Mouse (Mus musculus) liver, adult 2 months (tissue): Measurements from ENCODE around the gene Epas1. TPM values are rescaled to one million over a fixed set of nuclear protein-coding genes. Genes with fewer than 3 reads are reported as not detected.

Experiments used
- DNase-seq: peaks from one replicate; pipeline ENCODE4 v3.0.0-alpha.2; 2011; ENCODE audit warnings: low read depth, low spot score; ENCODE audit errors: extremely low read depth
- H3K27ac ChIP-seq: fragments of 200-500 bp; replicated peaks from 2 replicates; pipeline ENCODE4 v1.5.1; 2012; ENCODE audit warnings: low read depth, mild to moderate bottlenecking, control low read depth, inconsistent platforms, low read length; ENCODE audit not compliant: insufficient read depth
- H3K27me3 ChIP-seq: fragments of 200-500 bp; 2 replicates; pipeline ENCODE4 v1.6.1; 2012; ENCODE audit warnings: mild to moderate bottlenecking, moderate library complexity, low read length, inconsistent platforms; ENCODE audit not compliant: control insufficient read depth, insufficient read depth
- H3K36me3 ChIP-seq: fragments of 200-500 bp; 2 replicates; pipeline ENCODE4 v1.6.1; 2012; ENCODE audit warnings: low read length, inconsistent platforms; ENCODE audit not compliant: control insufficient read depth, insufficient read depth
- H3K4me1 ChIP-seq: fragments of 200-500 bp; 2 replicates; pipeline ENCODE4 v1.6.1; 2011; ENCODE audit warnings: low read length; ENCODE audit not compliant: control insufficient read depth, insufficient read depth
- H3K4me3 ChIP-seq: fragments of 200-500 bp; 2 replicates; pipeline ENCODE4 v1.5.1; 2011; ENCODE audit warnings: low read depth, mild to moderate bottlenecking, control low read depth, low read length, moderate library complexity; ENCODE audit not compliant: insufficient read depth
- H3K79me2 ChIP-seq: fragments of 200-500 bp; 2 replicates; pipeline ENCODE4 v1.6.1; 2012; ENCODE audit warnings: inconsistent platforms, mild to moderate bottlenecking, low read length, moderate library complexity; ENCODE audit not compliant: control insufficient read depth, insufficient read depth
- H3K9ac ChIP-seq: fragments of 200-500 bp; 2 replicates; pipeline ENCODE4 v1.6.1; 2012; ENCODE audit warnings: low read depth, mild to moderate bottlenecking, control low read depth, inconsistent platforms, low read length
- CTCF ChIP-seq: fragments of 200-500 bp; IDR thresholded peaks from 2 replicates; pipeline ENCODE4 v1.5.1; 2011; ENCODE audit warnings: low read depth, low read length, control low read depth
- POLR2A ChIP-seq: fragments of 200-500 bp; IDR thresholded peaks from 2 replicates; pipeline ENCODE4 v1.6.1; 2011; ENCODE audit warnings: low read length, control low read depth; ENCODE audit not compliant: insufficient read depth; ENCODE audit errors: extremely low read depth
- WGBS: fragments of 180-500 bp; shearing (Covaris S2); methylation state at CpG from one replicate; pipeline ENCODE4 v1.1.7; 2018; 5-methylcytosine and 5-hydroxymethylcytosine counted together
- polyA plus RNA-seq: library from polyadenylated mRNA; depleted of rRNA; stranded (reverse); fragments of >200 nt; gene quantifications from 2 replicates; pipeline ENCODE4 v1.2.3, GENCODE M21; 2012
- total RNA-seq: library from RNA; depleted of rRNA; stranded (reverse); fragments of >200 nt; gene quantifications from 2 replicates; pipeline ENCODE4 v1.2.3, GENCODE M21; 2014

Epas1 gene
- total and polyA plus RNA-seq, 2 experiments, result 34.8 to 41.3 TPM

DNA sequence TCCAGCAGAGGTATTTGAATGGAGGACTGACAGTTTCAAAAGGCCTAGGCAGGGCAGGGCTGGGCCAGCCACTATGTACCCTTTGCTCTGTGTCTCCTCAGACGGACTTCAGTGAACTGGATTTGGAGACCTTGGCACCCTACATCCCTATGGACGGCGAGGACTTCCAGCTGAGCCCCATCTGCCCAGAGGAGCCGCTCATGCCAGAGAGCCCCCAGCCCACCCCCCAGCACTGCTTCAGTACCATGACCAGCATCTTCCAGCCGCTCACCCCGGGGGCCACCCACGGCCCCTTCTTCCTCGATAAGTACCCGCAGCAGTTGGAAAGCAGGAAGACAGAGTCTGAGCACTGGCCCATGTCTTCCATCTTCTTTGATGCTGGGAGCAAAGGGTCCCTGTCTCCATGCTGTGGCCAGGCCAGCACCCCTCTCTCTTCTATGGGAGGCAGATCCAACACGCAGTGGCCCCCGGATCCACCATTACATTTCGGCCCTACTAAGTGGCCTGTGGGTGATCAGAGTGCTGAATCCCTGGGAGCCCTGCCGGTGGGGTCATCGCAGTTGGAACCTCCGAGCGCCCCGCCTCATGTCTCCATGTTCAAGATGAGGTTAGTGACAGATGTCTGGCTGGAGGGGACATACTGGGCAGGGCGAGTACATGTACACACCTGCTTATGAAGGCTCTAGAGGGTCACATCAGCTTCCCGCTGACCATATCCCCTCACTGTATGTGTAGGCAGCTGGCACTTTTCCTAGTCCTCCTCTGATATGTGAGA, 74.1 kb downstream of the Epas1 start:
- no peaks in the 10 kb centered on the region for H3K79me2 ChIP-seq
- peaks cover 68% of the 10 kb centered on the region for H3K36me3 ChIP-seq
- WGBS, result 97% methylated on average over 19 of the region's 19 CpGs
- no peak for DNase-seq
- no peaks in the 10 kb centered on the region for H3K4me1 ChIP-seq
- no peaks in the 10 kb centered on the region for H3K27me3 ChIP-seq
- no peak overlapping the region for H3K27ac ChIP-seq
- no peak overlapping the region for H3K4me3 ChIP-seq
- no peak overlapping the region for H3K9ac ChIP-seq
- TF ChIP-seq CTCF (no peak), POLR2A (no peak)

GRCm38 (mm10) chr17:86828500-86828899, 75.0 kb downstream of the Epas1 start:
- peaks cover 69% of the 10 kb centered on the region for H3K36me3 ChIP-seq
- no peak overlapping the region for H3K4me3 ChIP-seq
- DNase-seq, result no peak
- no peaks in the 10 kb centered on the region for H3K4me1 ChIP-seq
- H3K79me2 ChIP-seq, result no peaks in the 10 kb centered on the region
- no peak overlapping the region for H3K27ac ChIP-seq
- no peak overlapping the region for H3K9ac ChIP-seq
- no peaks in the 10 kb centered on the region for H3K27me3 ChIP-seq
- WGBS, result 95% methylated on average over 11 of the region's 11 CpGs
- no peak for TF ChIP-seq CTCF
- TF ChIP-seq POLR2A, result no peak

GRCm38 (mm10) chr17:86829383-86830175, 76.1 kb downstream of the Epas1 start:
- H3K27ac ChIP-seq, result no peak overlapping the region
- no peaks in the 10 kb centered on the region for H3K27me3 ChIP-seq
- H3K9ac ChIP-seq, result no peak overlapping the region
- DNase-seq, result no peak
- peaks cover 60% of the 10 kb centered on the region for H3K36me3 ChIP-seq
- TF ChIP-seq CTCF (no peak), POLR2A (no peak)
- no peaks in the 10 kb centered on the region for H3K79me2 ChIP-seq
- no peak overlapping the region for H3K4me3 ChIP-seq
- 95% methylated on average over 13 of the region's 13 CpGs for WGBS
- no peaks in the 10 kb centered on the region for H3K4me1 ChIP-seq

DNA sequence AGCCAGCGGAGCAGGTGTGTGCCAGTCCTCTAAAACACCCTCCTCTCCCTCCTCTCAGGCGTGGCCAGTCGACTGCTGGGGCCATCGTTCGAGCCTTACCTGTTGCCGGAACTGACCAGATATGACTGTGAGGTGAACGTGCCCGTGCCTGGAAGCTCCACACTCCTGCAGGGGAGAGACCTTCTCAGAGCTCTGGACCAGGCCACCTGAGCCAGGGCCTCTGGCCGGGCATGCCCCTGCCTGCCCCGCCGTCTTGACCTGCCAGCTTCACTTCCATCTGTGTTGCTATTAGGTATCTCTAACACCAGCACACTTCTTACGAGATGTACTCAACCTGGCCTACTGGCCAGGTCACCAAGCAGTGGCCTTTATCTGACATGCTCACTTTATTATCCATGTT, 77.4 kb downstream of the Epas1 start:
- Histone ChIP-seq H3K27me3 (no peaks in the 10 kb centered on the region), H3K36me3 (peaks cover 48% of the 10 kb centered on the region), H3K27ac (no peak overlapping the region), H3K4me3 (no peak overlapping the region), H3K79me2 (no peaks in the 10 kb centered on the region), H3K4me1 (no peaks in the 10 kb centered on the region), H3K9ac (no peak overlapping the region)
- no peak for TF ChIP-seq CTCF
- no peak for TF ChIP-seq POLR2A
- WGBS, result 91% methylated on average over 12 of the region's 12 CpGs
- DNase-seq, result no peak

DNA sequence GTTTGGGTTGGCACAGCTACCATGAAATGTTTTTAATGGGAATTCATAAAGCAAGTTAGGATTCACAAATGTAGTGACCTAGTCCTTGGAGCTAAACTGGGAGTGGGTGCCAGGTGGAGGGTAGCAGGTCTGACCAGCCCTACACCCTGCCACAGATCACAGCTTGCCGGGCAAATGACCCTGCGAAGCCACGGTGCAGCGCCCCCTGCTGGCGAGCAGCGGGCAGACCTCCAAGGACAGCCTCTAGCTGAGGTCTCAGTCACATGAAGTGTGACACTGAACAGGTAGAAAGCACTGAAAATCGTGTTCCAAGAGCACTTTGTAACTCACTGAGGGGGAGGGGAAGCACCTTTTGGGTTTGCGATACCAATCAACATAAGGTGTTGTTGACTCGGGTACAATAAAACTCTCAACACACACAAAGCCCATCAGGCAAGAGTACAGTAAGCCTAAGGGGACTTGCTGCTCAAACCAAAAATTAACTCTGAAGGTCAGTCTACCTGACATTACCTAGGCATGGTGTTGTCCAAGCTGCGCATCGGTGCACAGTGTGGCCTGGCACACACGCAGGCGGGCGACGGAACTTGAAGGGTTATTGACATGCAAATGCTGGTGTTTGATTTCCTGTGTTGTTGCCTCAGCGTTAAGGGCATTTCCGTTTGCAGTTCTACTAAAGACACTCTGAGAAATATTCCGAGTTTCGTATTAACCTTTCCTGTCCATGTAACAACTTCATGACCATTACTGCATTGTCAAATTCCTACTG, 79.2 kb downstream of the Epas1 start:
- DNase-seq, result no peak
- 68% methylated on average over 19 of the region's 19 CpGs for WGBS

More for the DNA sequence above, 79.2 kb downstream of the Epas1 start:
- Histone ChIP-seq H3K9ac (no peak overlapping the region), H3K4me3 (no peak overlapping the region), H3K27me3 (no peaks in the 10 kb centered on the region), H3K4me1 (no peaks in the 10 kb centered on the region), H3K27ac (no peak overlapping the region), H3K79me2 (no peaks in the 10 kb centered on the region), H3K36me3 (peaks cover 31% of the 10 kb centered on the region)
- TF ChIP-seq CTCF, result peak; percentile 93
- no peak for TF ChIP-seq POLR2A
